Mouse (Mus musculus) MEL (cell line): ENCODE measurements around the gene Mthfd2. TPM values are rescaled to one million over a fixed set of nuclear protein-coding genes. Genes with fewer than 3 reads are reported as not detected.

Experiments
- DNase-seq: peaks from one replicate; pipeline ENCODE4 v3.0.0; 2011; ENCODE audit warnings: low read depth, low spot score
- H3K27ac ChIP-seq: 2 replicates; pipeline ENCODE4 v1.5.1; 2012; ENCODE audit warnings: low read depth, mild to moderate bottlenecking, control low read depth, low read length, moderate library complexity; ENCODE audit not compliant: control insufficient read depth
- H3K27me3 ChIP-seq, 2 experiments: fragments of 150-350 bp in 1 of 2; sonication (generic) in 1 of 2; 2 replicates each; pipeline ENCODE4 v1.6.1; 2012; ENCODE audit warnings: low read length in 2 of 2, mild to moderate bottlenecking in 2 of 2, improper control_type of control experiment in 1 of 2, moderate library complexity in 1 of 2; ENCODE audit not compliant: insufficient read depth in 2 of 2, control insufficient read depth in 1 of 2
- H3K36me3 ChIP-seq, 2 experiments: 2 replicates each; pipeline ENCODE4 v1.6.1; 2012 to 2014; ENCODE audit warnings: low read length in 2 of 2, improper control_type of control experiment in 1 of 2, inconsistent platforms in 1 of 2, mild to moderate bottlenecking in 1 of 2; ENCODE audit not compliant: insufficient read depth in 2 of 2, control insufficient read depth in 1 of 2
- H3K4me1 ChIP-seq, 2 experiments: fragments of 150-350 bp in 1 of 2; sonication (generic) in 1 of 2; 2 replicates each; pipeline ENCODE4 v1.6.1; 2012; ENCODE audit warnings: low read length in 2 of 2, improper control_type of control experiment in 1 of 2, mild to moderate bottlenecking in 1 of 2; ENCODE audit not compliant: insufficient read depth in 2 of 2, control insufficient read depth in 1 of 2
- H3K4me3 ChIP-seq, 2 experiments: fragments of 150-350 bp in 1 of 2; sonication (generic) in 1 of 2; 2 replicates each; pipeline ENCODE4 v1.5.1; 2012; ENCODE audit warnings: low read depth in 2 of 2, low read length in 2 of 2, mild to moderate bottlenecking in 2 of 2, moderate library complexity in 2 of 2, control low read depth in 1 of 2, improper control_type of control experiment in 1 of 2; ENCODE audit not compliant: control insufficient read depth in 1 of 2, insufficient read depth in 1 of 2
- H3K79me2 ChIP-seq: 2 replicates; pipeline ENCODE4 v1.6.1; 2012; ENCODE audit warnings: mild to moderate bottlenecking, low read length, moderate library complexity; ENCODE audit not compliant: control insufficient read depth, poor library complexity, insufficient read depth
- H3K9ac ChIP-seq: 2 replicates; pipeline ENCODE4 v1.6.1; 2012; ENCODE audit warnings: low read depth, mild to moderate bottlenecking, control low read depth, low read length, moderate library complexity; ENCODE audit not compliant: control insufficient read depth, poor library complexity, severe bottlenecking
- H3K9me3 ChIP-seq: fragments of 150-350 bp; sonication (generic); replicated peaks from 2 replicates; pipeline ENCODE4 v1.6.1; 2012; ENCODE audit warnings: mild to moderate bottlenecking, low read length, improper control_type of control experiment, moderate library complexity; ENCODE audit not compliant: insufficient read depth
- BHLHE40 ChIP-seq: IDR thresholded peaks from 2 replicates; pipeline ENCODE4 v1.6.1; 2012; ENCODE audit warnings: low read depth, mild to moderate bottlenecking, inconsistent platforms, low read length, improper control_type of control experiment, borderline replicate concordance
- CHD2 ChIP-seq: IDR thresholded peaks from 2 replicates; pipeline ENCODE4 v1.6.1; 2011; ENCODE audit warnings: low read length, improper control_type of control experiment
- CTCF ChIP-seq, 3 experiments: IDR thresholded peaks in 2 of 3; conservative IDR thresholded peaks in 1 of 3; 2 replicates each; pipeline ENCODE4 v1.5.1; 2011 to 2012; ENCODE audit warnings: low read length in 3 of 3, low read depth in 2 of 3, mild to moderate bottlenecking in 2 of 3, improper control_type of control experiment in 1 of 3, inconsistent platforms in 1 of 3, mixed read lengths in 1 of 3, moderate library complexity in 1 of 3; ENCODE audit not compliant: control insufficient read depth in 1 of 3, insufficient read depth in 1 of 3, poor library complexity in 1 of 3, severe bottlenecking in 1 of 3
- E2F4 ChIP-seq: IDR thresholded peaks from 2 replicates; pipeline ENCODE4 v1.6.1; 2011; ENCODE audit warnings: low read depth, low read length, improper control_type of control experiment, borderline replicate concordance
- ELF1 ChIP-seq: IDR thresholded peaks from 2 replicates; pipeline ENCODE4 v1.6.1; 2014; ENCODE audit warnings: low read depth, mild to moderate bottlenecking, inconsistent platforms, low read length, improper control_type of control experiment, moderate library complexity
- EP300 ChIP-seq, 2 experiments: IDR thresholded peaks; 2 replicates each; pipeline ENCODE4 v1.6.1; 2011; ENCODE audit warnings: improper control_type of control experiment in 2 of 2, low read length in 2 of 2, low read depth in 1 of 2, mild to moderate bottlenecking in 1 of 2
- GABPA ChIP-seq: IDR thresholded peaks from 2 replicates; pipeline ENCODE4 v1.6.1; 2012; ENCODE audit warnings: low read depth, mild to moderate bottlenecking, inconsistent platforms, low read length, improper control_type of control experiment, moderate library complexity
- KAT2A ChIP-seq: conservative IDR thresholded peaks from 2 replicates; pipeline ENCODE4 v1.6.1; 2012; ENCODE audit warnings: low read depth, low read length, improper control_type of control experiment, inconsistent platforms
- MAX ChIP-seq: IDR thresholded peaks from 2 replicates; pipeline ENCODE4 v1.6.1; 2011; ENCODE audit warnings: low read length, improper control_type of control experiment
- MAZ ChIP-seq: IDR thresholded peaks from 2 replicates; pipeline ENCODE4 v1.6.1; 2012; ENCODE audit warnings: low read depth, mild to moderate bottlenecking, inconsistent platforms, low read length, improper control_type of control experiment
- MEF2A ChIP-seq: IDR thresholded peaks from 2 replicates; pipeline ENCODE4 v1.6.1; 2014; ENCODE audit warnings: low read depth, mild to moderate bottlenecking, inconsistent platforms, low read length, improper control_type of control experiment; ENCODE audit not compliant: poor library complexity, insufficient replicate concordance, severe bottlenecking; ENCODE audit errors: extremely low read depth
- MXI1 ChIP-seq: IDR thresholded peaks from 2 replicates; pipeline ENCODE4 v1.6.1; 2011; ENCODE audit warnings: mild to moderate bottlenecking, low read depth, low read length, improper control_type of control experiment
- MYC ChIP-seq: IDR thresholded peaks from 2 replicates; pipeline ENCODE4 v1.6.1; 2011; ENCODE audit warnings: low read depth, mild to moderate bottlenecking, low read length, improper control_type of control experiment, moderate library complexity
- NELFE ChIP-seq: IDR thresholded peaks from 2 replicates; pipeline ENCODE4 v1.6.1; 2011; ENCODE audit warnings: low read depth, low read length, improper control_type of control experiment
- POLR2A ChIP-seq, 2 experiments: IDR thresholded peaks; 2 replicates each; pipeline ENCODE4 v1.6.1; 2011 to 2012; ENCODE audit warnings: low read length in 2 of 2, mild to moderate bottlenecking in 2 of 2, control low read depth in 1 of 2, improper control_type of control experiment in 1 of 2, low read depth in 1 of 2, moderate library complexity in 1 of 2; ENCODE audit not compliant: control insufficient read depth in 1 of 2, insufficient read depth in 1 of 2, poor library complexity in 1 of 2
- RAD21 ChIP-seq: IDR thresholded peaks from 2 replicates; pipeline ENCODE4 v1.6.1; 2011; ENCODE audit warnings: mild to moderate bottlenecking, low read depth, low read length, improper control_type of control experiment
- SIN3A ChIP-seq: IDR thresholded peaks from 2 replicates; pipeline ENCODE4 v1.6.1; 2012; ENCODE audit warnings: low read length, improper control_type of control experiment, inconsistent platforms
- SMC3 ChIP-seq: IDR thresholded peaks from 2 replicates; pipeline ENCODE4 v1.6.1; 2011; ENCODE audit warnings: low read depth, low read length, improper control_type of control experiment
- TBP ChIP-seq: IDR thresholded peaks from 2 replicates; pipeline ENCODE4 v1.8.0; 2011; ENCODE audit warnings: low read depth, low read length, improper control_type of control experiment
- USF1 ChIP-seq: IDR thresholded peaks from 2 replicates; pipeline ENCODE4 v1.6.1; 2014; ENCODE audit warnings: low read depth, mild to moderate bottlenecking, inconsistent platforms, low read length, improper control_type of control experiment, moderate library complexity
- ZC3H11A ChIP-seq: IDR thresholded peaks from 2 replicates; pipeline ENCODE4 v1.6.1; 2012; ENCODE audit warnings: low read depth, mild to moderate bottlenecking, inconsistent platforms, low read length, improper control_type of control experiment
- ZKSCAN1 ChIP-seq: IDR thresholded peaks from 2 replicates; pipeline ENCODE4 v1.6.1; 2012; ENCODE audit warnings: low read depth, mild to moderate bottlenecking, inconsistent platforms, low read length, improper control_type of control experiment, moderate library complexity
- ZMIZ1 ChIP-seq: IDR thresholded peaks from 2 replicates; pipeline ENCODE4 v1.6.1; 2012; ENCODE audit warnings: low read depth, mild to moderate bottlenecking, inconsistent platforms, low read length, improper control_type of control experiment, moderate library complexity
- ZNF384 ChIP-seq: IDR thresholded peaks from 2 replicates; pipeline ENCODE4 v1.6.1; 2012; ENCODE audit warnings: low read depth, mild to moderate bottlenecking, inconsistent platforms, low read length, improper control_type of control experiment
- polyA plus RNA-seq, 2 experiments: library from polyadenylated mRNA; stranded (reverse) in 1 of 2; unstranded in 1 of 2; fragments of >175 nt in 1 of 2; fragments of >200 nt in 1 of 2; gene quantifications; 2 replicates each; pipeline versions ENCODE4 v1.2.1 to v1.2.4; 2012; ENCODE audit warnings: low replicate concordance in 2 of 2, low read depth in 1 of 2; ENCODE audit not compliant: insufficient read length in 2 of 2, insufficient read depth in 1 of 2, missing spikeins in 1 of 2
- total RNA-seq: library from RNA; depleted of rRNA; stranded (reverse); fragments of 300-350 nt; gene quantifications from 2 replicates; pipeline ENCODE4 v1.2.3, GENCODE M21; 2012

The Mthfd2 gene
- total and polyA plus RNA-seq, 3 experiments = 80.5 to 558 (median 219) TPM

GRCm38 (mm10) chr6:83349274-83349958 is 23.7 kb upstream of the Mthfd2 start (continued):
- 0 out of 2 replicates have a peak, but pooled peaks have one; percentile 8 for TF ChIP-seq ZC3H11A
- no peak for TF ChIP-seq BHLHE40
- peak in 1 of 2 experiments; percentile 41; a peak in 2 of 4 replicates for TF ChIP-seq EP300 (IDR thresholded peaks at IDR 0.05; ENCODE audit: low read depth in 1 of 2, low read length in 2 of 2)
- TF ChIP-seq NELFE = peak; percentile 90
- peak; percentile 67 for TF ChIP-seq MAX
- TF ChIP-seq MXI1 = peak; percentile 88

- no peak for DNase-seq
- H3K27me3 ChIP-seq = no peaks in the 10 kb centered on the region
- H3K4me1 ChIP-seq = peaks cover 17 to 33% of the 10 kb centered on the region in 2 experiments
- peaks cover 16% of the 10 kb centered on the region for H3K79me2 ChIP-seq
- peaks cover 0 to 32% of the 10 kb centered on the region in 2 experiments; a peak in 3 of 4 replicates for H3K36me3 ChIP-seq
- no peak for TF ChIP-seq KAT2A
- TF ChIP-seq TBP = no peak
- no peak for TF ChIP-seq ZC3H11A
- no peak for TF ChIP-seq SMC3
- TF ChIP-seq ZKSCAN1 = no peak
- no peak for TF ChIP-seq ELF1
- no peak for TF ChIP-seq MEF2A
- no peak for TF ChIP-seq E2F4
- TF ChIP-seq ZNF384 = no peak
- TF ChIP-seq MYC = no peak
- no peak for TF ChIP-seq SIN3A
- no peak for TF ChIP-seq MAZ
- TF ChIP-seq USF1 = no peak
- no peak for TF ChIP-seq RAD21
- TF ChIP-seq GABPA = no peak
- TF ChIP-seq MXI1 = no peak
- no peak for TF ChIP-seq POLR2A (IDR thresholded peaks at IDR 0.05; ENCODE audit: control insufficient read depth in 1 of 2, insufficient read depth in 1 of 2, low read depth in 1 of 2, low read length in 2 of 2, poor library complexity in 1 of 2)
- TF ChIP-seq CHD2 = no peak
- no peak for TF ChIP-seq ZMIZ1
- no peak for TF ChIP-seq CTCF (IDR thresholded peaks at IDR 0.05 in 2 of 3, conservative IDR thresholded peaks at IDR 0.05 in 1 of 3; ENCODE audit: control insufficient read depth in 1 of 3, insufficient read depth in 1 of 3, low read depth in 2 of 3, low read length in 3 of 3, poor library complexity in 1 of 3, severe bottlenecking in 1 of 3)
- H3K9ac ChIP-seq = peak within 1 kb of the TSS; percentile 87
- H3K9me3 ChIP-seq = no peaks in the 10 kb centered on the region
- peak within 1 kb of the TSS; percentile 84 to 94 for H3K4me3 ChIP-seq
- H3K27ac ChIP-seq = peak within 1 kb of the TSS; percentile 63
Measured at GRCm38 (mm10) chr6:83348873-83349272, 23.2 kb upstream of the Mthfd2 start, which contains the start of gene Bola3. Bola3 (plus strand) TSS chr6:83349147.
